Mouse (Mus musculus): ENCODE measurements around the gene Pak1.

The Pak1 gene

DNA sequence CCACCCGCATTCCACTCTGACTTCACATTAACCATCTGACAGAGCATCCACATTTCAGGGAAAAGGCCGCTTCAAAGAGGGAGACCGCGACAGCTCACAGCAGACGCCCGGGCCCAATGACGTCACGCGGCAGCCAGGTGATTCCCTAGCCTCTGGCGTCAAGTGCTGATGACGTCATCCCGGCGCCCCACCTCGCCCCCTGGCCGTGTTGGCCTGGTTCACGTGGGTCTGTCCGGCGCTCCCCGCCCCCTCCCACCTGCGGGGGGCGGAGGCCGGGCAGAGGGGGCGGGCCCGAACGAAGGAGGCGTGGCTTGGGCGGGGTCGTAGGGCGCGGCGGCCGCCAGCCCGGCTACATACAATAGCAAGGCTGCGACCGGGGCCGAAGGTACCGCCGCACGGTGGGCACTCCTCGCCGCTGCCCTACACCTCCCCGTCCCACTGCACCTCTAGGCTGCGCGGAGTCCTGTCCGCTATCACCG, at the start of gene Pak1:
TSS of gene Pak1 (plus strand) at position 352 of the 479 bp plus-strand sequence.
- DNase-seq = peak; percentile 74

GRCm38 (mm10) chr7:97740948-97741347, 47.4 kb upstream of the Pak1 start:
- peak; percentile 60 for DNase-seq

GRCm38 (mm10) chr7:97741756-97742291, 46.5 kb upstream of the Pak1 start:
- no peak for DNase-seq

DNA sequence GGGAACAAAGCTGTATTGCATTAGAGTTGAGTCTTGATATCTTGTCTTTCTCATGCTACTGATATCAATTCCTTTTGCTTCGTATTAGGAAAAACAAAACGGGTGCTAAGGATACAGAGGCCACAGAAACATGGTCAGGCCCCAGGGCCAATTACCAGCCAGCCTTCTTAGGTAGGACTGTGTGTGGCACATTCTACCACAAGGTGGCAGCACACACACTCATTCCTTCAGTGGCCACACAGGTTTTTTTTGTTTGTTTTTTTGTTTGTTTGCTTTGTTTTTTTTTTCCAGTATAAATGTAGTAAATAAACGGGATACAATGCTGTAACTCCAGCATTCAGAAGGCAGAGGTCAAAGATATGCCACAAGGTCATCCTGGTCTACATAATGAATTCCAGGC, 43.0 kb upstream of the Pak1 start:
- DNase-seq = peak; percentile 81

DNA sequence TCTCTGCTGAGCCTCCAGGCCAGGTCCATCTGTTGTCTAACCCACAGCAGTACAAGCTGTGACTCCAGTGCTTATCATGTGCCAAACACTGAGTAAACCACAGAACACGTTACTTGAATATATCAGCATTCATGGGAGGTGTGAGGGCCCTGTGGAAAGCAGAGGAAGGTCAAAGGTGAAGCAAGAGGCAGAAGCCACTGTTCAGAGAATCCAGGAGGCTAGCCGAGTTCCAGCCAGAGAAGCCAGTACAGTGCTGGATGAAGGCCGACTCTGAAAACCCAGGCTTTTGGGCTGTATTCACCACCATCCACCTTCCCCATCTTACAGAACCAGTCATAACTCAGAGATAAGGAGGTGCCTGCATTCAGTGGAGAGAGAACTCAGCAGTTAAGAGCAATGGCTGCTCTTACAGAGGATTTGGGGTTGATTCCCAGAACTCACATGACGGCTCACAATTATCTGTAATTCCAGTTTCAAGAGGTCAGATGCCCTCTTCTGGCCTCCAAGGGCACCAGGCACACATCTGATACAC, 41.1 kb upstream of the Pak1 start:
- no peak for DNase-seq

DNA sequence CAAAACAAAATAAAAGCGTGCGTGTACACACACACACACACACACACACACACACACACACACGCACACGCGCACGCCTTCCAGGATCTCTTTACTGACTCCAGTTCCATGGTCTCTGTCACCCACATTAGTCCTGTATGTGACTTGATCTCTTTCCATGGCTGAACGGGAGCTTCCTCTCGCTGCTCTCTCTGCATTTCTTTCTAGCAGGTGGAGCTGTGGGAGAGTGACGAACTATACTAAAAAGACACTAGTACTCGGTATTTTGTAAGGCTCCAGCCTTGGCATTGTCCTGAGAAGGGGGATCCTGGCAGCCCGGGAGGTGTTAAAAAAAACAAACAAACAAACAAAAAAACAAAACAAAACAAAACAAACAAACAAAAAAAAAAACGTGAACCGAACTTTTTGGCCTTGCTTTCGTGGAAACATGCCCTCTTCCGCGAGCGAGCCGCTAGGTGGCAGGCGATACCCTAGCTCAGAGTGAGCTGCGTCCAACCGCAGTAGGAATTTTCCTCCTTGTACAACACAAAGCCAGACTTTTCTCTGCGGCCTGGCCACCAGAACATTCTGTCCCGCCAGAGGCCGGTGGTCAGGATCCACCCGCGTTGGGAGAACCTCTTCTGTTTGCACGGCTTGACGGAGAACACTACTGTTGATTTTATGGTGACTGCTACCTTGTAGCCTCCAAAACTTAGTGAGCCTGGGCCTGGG, 40.4 kb upstream of the Pak1 start:
- DNase-seq = peak; percentile 92

DNA sequence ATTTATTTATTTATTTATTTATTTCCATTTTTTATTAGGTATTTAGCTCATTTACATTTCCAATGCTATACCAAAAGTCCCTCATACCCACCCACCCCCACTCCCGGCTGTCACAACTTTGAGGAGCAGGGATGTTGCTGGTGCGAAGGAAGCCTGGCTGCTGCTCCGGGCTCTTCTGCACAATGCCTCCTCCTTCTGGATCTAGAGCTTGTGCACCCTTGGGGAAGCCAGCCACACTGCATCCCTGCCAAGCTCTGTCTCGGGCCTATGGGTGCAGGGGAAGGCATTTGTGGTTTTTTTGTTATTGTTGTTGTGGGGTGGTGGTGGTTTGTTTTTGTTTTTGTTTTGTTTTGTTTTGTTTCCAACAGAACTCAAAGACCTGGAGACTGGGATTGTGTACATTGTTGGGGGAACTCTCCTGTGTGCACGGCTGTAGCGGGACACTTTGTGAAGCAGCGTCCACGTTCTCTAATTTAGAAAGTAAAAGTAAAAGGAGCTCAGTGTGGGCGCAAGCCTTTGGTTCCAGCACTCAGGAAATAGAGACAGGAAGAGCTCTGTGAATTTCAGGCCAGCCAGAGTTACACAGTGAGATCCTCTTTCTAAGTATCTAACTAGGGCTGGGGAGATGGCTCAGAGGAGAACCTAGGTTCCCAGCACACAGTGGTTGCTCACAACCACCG, 39.7 kb upstream of the Pak1 start:
- peak; percentile 75 for DNase-seq

GRCm38 (mm10) chr7:97749207-97750190, 38.8 kb upstream of the Pak1 start:
- DNase-seq = peak; percentile 65

- DNase-seq = no peak
These were observed 31.1 kb upstream of the Pak1 start for GRCm38 (mm10) chr7:97756967-97757881.

DNA sequence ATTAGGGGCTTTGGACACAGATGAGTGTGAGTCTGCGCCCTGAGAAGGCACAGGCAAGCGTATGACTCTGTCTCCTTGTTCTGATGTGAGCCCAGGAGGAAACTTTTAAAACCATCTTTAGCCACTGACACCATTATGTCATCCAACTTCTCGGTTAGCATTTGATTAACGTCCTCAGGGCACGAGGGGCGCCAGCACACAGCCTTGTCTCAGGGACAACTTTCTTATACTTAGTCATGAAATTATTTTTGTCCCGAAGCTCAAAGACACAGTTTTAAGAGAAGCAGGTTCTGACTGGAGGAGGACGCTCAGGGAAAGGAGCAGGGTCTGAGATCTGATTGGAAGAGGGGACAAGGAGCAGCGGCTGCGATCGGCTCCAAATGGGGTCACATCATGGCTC, 23.8 kb upstream of the Pak1 start:
- no peak for DNase-seq

DNA sequence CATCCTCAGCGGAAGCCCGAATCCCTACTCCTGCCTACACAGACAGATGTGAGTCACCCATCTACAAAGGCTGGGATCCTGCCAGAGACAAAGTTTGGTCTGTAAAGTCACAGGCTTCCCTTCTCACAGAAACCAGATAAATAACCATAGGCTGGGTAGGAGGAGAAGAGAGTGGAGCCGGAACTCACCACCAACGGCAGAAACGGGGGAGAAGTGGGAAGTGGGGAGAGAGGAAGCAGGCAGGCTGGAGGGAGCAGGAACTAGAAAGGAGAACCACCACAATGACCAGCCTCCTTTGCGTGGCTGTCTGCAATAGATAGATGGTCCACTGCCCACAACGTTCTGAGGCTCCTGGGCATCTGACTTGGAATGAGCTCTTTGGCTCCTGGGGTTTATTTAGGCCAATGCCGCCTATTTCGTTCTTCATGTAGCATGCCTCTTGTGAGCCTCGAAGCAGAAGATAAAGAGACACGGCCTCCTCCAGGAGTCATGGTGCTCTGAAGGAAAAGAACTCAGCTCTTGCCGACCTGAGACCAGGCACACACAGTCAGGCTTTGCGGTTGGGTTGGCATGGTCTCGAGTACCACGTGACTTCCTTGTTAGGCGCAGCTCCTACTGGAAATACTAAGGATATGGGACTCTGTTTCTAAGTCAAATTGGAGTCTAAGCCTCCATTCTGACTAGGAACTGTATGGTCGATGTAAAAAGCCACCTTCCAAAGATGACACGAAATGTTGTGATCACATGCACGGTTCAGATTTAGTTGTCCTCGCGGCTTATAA, 23.0 kb upstream of the Pak1 start:
- DNase-seq = peak; percentile 49

DNA sequence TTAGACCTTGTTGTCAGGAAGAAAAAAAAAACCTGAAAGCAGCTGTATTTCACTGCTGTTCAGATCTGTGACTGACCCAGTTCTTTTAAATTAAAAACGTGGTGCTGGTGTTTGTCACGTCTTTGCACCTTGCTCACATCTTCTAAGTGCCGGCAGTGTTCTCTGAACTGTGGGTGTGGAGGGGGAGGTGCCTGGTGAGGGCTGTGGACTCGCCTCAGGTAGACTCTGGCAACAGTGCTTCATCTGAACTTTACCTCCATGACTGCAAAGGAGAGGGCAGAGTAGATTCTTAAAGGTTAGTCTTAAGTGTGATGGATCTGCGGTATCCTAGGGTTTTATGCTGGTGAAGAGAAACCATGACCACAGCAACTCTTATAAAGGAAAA, 22.4 kb upstream of the Pak1 start:
- no peak for DNase-seq

- no peak for DNase-seq
These were observed 21.8 kb upstream of the Pak1 start for GRCm38 (mm10) chr7:97766406-97767166.

DNA sequence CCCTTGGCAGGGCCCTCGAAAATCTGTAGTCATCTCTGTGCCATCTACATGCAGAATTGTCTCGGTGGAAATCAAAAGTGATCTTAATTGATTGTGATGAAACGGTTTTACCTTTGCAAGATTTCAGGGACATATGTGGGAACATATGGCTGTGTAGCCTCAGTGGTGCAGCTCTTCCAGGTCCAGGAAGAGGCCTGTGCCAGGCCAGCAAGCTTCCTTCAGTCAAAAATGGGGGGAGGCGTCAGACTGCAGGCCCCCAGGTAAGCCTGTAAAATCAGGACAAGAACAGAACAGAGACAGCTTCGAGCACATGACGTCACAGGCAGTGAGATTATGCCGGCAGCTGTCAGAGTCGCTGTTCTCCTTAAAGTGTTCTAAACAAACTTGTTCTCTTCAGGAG, 20.5 kb upstream of the Pak1 start:
- DNase-seq = no peak

GRCm38 (mm10) chr7:97769020-97769419, 19.3 kb upstream of the Pak1 start:
- DNase-seq = no peak

- DNase-seq = no peak
These were observed 17.3 kb upstream of the Pak1 start for GRCm38 (mm10) chr7:97770841-97771620.

DNA sequence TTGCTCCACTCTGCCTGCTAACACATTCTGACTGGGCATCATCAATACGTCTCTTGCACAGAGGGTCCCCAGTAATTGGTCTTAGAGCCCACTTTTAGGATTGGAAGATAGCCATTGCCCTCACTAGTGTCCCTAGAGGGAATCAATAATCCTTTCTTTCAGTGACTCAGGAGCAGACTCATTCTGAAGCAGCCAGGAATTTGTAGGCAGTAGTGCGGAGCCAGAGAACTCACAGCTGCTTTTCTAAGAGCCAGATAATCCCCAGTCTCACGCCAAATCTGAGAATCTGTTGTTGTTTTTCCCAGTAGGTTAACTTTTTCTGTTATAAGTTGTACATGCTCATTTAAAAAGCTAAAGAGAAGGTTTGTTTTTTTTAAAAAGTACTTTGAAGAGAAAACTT, 13.0 kb upstream of the Pak1 start:
- no peak for DNase-seq

DNA sequence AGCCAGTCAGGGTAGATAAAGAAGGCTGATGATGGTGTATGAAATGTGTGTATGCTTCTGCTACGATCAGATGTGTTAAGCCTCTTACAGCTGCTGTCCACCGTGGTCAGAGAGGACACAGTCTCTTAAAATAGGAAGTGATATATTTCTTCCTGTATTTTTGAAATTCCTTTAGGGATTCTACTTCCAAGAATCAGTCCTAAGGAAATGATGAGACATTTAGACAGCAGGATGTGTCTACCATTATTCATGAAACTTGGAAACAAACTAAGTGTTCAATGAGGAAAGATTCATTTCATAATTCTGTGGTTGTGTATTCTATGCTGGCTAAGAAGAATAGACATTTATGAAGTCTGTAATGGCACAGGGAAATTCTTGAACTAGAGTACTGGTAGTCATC, 12.4 kb upstream of the Pak1 start:
- DNase-seq = no peak

DNA sequence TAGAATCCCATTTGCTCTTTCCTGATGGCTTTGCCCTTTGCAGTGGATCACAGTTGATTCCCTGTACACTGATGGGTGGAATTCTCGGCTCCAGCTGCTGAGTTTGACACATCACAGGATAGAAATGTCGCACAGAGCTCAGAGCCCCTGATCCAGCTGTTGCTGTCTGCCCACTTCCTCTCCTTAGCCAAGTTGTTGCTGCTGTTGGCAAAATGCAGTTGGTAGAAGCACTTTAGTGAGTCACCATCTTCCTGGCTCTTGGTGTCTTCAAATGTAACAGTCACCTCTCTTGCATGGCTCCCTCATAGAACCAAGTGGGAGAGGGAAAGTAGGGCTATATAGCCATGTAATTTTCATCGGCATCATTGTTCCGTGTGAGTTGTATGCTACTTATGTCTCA, 11.2 kb upstream of the Pak1 start:
- no peak for DNase-seq
